Mouse (Mus musculus): ENCODE data around the gene Akp3.

Akp3 gene

DNA sequence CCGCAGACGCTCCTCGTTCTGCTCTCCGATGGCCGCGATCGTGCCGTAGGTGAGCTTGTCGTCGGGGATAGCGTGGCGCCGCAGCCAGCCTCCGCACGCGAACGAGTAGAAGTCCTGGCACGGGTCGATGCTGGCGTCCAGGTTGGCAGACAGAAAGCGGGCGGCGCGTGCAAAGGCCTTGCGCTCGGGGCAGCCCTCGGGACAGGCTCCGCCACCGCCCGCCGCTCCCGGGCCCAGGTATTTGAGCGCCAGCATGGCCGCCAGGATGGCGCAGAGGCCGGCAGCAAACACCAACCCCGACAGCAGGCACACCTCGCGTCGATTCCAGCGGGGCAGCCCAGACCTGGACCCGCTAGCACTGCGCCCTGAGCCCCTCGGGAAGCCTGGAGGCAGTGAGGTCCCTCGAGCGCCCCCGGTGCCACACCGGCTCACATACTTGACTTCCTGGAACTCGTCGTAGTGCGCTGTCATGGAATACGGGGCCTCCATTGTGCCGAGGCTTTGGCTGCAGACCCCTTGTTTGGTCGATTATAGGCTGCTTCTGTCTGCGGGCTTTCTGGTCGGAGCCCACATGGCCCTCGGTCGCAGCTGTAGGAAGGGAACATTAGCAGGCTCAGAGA is 29.8 kb downstream of the Akp3 start:
- DNase-seq (ENCODE audit: low spot score in 2 of 2) = no peak

DNA sequence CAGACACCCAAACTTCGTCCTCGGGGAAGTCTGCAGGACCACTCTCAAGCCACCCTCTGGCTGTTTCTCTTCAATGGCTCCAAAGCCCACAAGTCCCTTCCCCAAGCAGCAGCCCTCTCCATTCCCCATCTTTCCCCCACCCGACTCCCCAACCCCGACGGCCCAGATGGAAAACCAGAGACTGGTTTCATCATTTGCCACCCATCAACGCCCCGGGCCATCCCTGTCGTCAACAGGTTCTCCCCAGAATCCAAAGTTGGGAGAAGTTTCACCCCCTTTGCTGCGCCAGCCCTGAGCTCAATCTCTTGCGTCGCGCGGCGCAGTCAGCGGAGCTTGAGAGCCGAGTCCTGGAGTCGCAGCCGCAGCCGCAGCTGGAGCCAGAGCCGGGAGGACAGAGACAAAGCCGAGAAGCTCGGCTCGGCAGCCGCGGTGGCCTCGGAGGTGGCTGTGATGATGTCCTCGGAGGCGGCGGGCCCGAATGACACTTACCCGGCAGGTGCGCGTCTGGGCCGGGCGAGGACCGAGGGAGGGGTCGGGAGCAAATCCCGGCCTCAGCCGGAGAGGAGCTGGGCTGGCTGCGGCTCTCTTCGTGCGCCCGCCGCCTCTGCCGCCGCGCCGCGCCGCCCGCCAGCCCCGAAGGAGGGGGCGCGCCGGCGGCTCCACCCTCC is 30.9 kb downstream of the Akp3 start:
- DNase-seq (ENCODE audit: low spot score in 2 of 2) = peak in 1 of 2 experiments; percentile 30

DNA sequence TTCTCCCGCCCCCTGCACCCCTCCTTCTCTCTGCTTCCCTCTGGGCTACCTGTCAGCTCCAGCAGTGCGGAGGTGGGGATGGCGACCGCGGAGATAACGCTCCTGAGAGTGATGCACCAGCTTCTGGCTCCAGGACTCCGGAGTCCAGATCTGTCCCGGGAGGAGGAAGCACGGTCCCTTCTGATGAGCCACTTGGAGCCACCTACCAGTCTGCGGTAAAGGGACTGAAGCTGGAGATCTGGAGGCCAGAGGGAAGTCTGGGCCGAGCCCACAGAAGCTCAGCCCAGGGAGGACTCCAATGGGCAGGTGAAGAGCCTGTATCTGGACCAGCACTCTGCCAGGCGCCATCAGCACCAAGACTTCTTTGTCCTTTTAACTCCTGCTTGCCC is 31.4 kb downstream of the Akp3 start, which contains the start of gene Ecel1:
Gene Ecel1, minus strand, starts transcription at position 323 of the 389 bp plus-strand sequence.
- no peak for DNase-seq (ENCODE audit: low spot score in 2 of 2)

DNA sequence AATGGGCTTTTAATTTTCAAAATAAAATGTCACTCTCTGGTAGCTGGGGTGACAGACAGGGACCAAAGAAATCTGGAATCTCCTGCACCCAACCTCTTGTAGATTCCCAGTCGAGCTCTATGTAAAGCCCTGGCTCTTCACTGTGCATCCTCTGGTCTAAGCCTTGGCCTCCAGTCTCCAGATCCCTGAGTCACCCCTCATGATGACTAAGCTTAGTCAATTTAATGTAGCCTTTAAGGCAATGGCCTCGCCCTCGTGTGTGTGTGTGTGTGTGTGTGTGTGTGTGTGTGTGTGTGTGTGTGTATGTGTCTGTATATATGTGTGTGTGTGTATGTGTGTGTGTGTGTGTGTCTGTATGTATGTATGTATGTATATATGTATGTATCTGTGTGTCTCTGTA is 34.6 kb downstream of the Akp3 start:
- no peak for DNase-seq (ENCODE audit: low spot score in 2 of 2)

DNA sequence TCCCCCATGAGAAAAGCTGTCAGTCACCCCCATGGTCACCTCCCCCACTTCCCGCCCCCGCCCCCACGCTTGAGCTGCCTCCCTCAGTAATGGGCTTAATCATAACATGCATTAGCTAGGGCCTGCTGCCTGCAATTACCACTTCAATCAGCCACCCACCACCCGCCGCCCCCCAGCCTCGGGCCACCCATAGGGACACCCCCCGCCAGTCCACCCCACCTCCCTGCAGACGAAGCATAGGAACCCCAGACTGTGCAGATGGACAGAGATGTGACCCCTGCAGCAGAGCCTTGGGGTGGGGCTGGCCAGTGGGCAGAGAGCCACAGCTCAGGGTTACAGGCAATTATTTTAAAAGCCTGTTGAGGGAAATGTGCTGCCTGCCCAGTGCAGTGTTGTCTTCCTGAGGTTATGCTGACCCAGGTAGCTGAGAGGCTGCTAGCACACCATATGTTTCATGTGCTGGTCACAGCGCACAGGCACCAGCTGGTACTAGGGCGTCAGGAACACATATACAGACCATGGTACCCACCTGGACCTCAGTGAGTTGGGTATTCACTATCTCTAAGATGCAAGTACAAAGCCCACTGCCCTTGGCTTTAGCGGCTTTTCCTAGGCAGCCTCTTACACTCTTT is 39.5 kb downstream of the Akp3 start:
- no peak for DNase-seq (ENCODE audit: low spot score in 2 of 2)

DNA sequence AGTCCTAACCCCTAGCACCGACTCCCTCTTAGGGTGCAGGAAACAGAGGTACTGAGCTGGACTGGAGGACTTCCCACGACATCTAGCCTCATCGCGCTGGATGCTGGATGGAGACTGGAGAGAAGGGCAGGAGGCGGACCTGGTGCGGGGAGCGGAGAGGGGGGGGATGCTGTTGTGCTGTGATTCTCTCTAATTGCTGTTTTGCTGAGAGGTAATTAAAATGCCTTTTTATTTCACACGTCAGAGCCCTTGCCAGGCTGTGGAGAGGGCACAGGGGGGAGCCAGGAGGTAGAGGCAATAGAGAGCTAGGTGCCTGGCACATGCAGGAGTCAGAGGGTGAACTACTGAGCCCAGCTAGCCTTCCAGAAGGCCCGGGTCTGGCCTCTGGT is 40.0 kb downstream of the Akp3 start:
- DNase-seq (ENCODE audit: low spot score in 2 of 2) = no peak

DNA sequence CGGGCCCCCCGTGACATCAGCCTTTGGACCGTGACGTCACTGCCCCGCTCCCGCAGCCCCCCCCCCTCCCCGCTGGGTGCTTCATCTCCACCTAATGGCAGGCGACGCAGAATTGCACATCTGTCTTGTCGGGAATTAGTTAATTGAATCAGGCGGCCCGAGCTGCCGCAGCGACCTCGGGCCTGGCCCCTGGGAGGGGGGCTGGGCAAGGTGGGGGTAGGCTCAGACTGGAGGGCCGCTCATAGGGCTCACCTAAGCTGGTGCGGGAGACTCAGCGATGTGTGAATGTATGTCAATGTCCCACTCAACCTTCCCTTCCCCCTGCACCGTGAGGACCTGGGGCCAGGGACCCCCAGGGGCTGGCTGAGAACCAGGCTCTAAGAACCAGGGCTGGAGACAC is 45.7 kb downstream of the Akp3 start:
- DNase-seq (ENCODE audit: low spot score in 2 of 2) = no peak

DNA sequence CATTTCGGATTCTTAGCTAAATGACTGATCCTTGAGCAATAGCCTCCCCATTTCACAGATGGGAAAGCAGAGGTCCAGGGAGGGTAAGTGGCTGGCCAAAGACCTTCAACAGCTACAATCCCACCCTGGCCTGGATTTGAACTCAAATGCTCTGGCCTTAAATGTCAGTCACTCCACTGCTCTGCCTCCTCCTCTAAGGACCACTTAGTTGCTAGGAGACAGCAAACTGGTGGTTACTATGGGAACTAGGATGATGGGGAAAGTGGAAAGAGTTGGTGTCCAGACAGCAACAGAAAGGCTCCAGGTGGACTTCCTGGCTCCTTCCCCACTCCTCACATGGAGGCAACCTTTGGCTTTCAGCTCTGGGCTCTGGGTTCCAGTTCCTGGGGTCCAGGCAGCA is 46.5 kb downstream of the Akp3 start:
- DNase-seq (ENCODE audit: low spot score in 2 of 2) = no peak

DNA sequence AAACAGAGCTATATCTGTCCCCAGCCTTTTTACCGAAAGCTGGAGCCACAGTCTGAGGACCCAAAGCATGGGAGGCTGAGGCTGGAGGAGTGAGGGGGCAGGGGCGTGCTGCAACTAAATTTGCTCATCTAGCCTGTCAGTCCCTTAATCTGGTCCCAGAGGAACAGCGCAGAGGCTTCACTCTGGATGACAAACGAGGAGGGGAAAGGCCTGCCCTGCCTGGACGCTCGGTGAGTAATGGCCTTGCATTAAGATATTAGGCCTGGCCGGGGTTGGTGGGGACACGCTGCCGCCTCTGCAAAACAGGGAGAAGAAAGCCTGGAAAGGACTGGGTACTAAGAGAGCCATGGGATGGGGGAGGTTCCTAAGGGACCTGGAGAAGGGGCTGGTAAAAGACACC is 47.5 kb downstream of the Akp3 start:
- no peak for DNase-seq (ENCODE audit: low spot score in 2 of 2)

DNA sequence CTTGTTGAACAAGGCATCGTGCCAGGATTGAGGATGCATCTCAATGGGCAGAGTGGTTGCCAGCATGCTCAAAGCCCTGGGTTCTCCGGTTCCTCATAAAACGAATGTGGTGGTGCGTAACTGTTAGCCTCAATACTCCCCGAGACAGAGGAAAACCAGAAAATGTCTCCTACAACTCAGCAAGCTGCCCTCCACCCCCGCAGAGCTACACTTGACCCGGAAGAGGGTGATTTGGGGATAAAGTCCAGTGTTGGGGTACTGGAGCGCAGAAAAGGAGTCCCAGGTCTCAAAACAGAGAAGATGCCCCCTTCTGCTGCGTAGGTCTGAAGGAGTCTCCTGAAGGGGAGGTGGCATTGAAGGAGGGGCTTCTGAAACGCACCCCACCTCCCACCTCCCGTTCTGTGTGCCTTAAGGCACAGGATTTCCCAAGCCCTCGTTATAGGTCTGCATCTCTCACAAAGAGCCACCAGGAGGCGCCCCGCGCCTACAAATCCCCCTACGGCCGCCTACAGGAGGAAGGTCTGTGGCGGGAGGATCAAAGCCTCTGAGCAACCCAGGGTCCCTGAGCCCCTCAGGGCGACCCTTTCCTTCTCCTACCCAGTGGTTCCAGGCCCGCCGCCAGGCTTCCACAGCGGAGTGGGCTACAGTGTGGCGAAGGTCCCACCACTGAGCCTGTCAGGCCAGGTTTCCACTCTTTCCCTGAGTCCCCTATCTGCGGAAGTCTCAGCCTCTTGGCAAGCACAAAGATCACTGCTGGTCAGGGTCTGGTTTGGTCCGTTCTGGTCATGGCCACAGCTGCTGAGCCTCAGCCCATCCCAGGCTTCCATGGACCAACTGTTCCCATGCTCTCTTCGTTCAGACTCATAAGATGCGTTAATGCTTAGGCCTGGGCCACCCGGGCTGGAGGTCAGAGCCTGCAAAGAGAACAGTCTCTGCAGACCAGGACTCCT is 49.5 kb downstream of the Akp3 start:
- peak in 1 of 2 experiments; percentile 63 for DNase-seq (ENCODE audit: low spot score in 2 of 2)

DNA sequence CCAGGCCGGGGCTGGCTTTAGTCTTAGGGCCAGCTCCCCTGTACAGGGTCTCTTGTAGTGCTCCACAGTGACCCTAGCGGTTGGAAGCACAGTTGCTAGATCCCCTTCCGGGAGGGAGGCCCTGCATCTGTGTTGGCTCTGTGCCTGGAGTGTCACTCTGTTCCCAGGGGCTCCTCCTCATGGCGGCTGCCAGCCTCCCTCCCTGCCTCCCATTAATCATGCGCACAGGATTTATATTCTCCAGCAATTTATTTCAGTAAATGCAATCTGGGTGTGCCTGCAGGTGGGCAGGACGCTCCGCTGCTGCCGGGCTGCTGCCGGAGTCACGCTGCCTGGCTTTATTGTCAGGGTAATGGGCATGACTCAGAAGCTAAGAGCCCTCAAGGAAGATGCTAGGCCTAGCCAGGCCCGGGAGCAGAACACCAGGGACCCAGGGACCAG is 51.1 kb downstream of the Akp3 start:
- DNase-seq (ENCODE audit: low spot score in 2 of 2) = peak; percentile 56 to 59

Data from left cerebral cortex, adult 9 months (tissue).